ENCODE assay signal across 11 mouse cellular contexts in genomic region chr2:161004338-161004737, GRCm38 (mm10).
DNase-seq lines count a peak whose midpoint lies in the region; ATAC-seq and TF ChIP-seq lines count a peak whose summit lies in the region.
"Had no signal": no experiment of that assay in that cellular context is flagged by ENCODE, and none has a peak within 500 bp of the region (broad histone marks: within the 10 kb centered on the region; RNA-seq: fewer than 3 reads in every experiment).

No protein-coding gene starts in this region.

- TF ChIP-seq EP300 in liver, embryonic 14.5 days (IDR thresholded peaks at IDR 0.05; ENCODE audit: low read depth), result no peak

- peaks cover 13% of the 10 kb centered on the region for H3K4me1 ChIP-seq in heart, embryonic 12.5 days (replicated peaks)
- H3K4me1 ChIP-seq in liver, embryonic 14.5 days (replicated peaks; ENCODE audit: control insufficient read depth in 2 of 2, insufficient read depth in 2 of 2, low read length in 1 of 2), result peaks cover 0 to 9% of the 10 kb centered on the region in 2 experiments; a peak in 2 of 4 replicates

- no peak for DNase-seq in frontal cortex, postnatal 36 days (ENCODE audit: low spot score in 2 of 2)
- peak in 2 of 3 experiments; percentile 2 to 9 for DNase-seq in liver, embryonic 14.5 days (ENCODE audit: low read depth in 3 of 3, low spot score in 3 of 3)
- DNase-seq in cerebellum, postnatal 36 days, result no peak
- DNase-seq in thymus, postnatal 0 days (ENCODE audit: low spot score), result no peak
- DNase-seq in embryo, embryonic 10 days (ENCODE audit: low spot score), result no peak
- DNase-seq: adrenal gland, postnatal 25 days; cerebellum, adult 9-10 months had no signal

- ATAC-seq in frontal cortex, adult (ENCODE audit: low TSS enrichment), result peak; percentile 41; the same call in 1 of the 2 replicates
- ATAC-seq in heart, embryonic 12.5 days (ENCODE audit: insufficient number of reproducible peaks, low FRiP score), result peak; percentile 80
- ATAC-seq in liver, embryonic 14.5 days (ENCODE audit: insufficient read depth), result peak; percentile 81
- ATAC-seq in megakaryocyte progenitor cell, adult 5-6 weeks (replicated peaks; ENCODE audit: poor library complexity), result peak; percentile 95
- ATAC-seq: midbrain, embryonic 16.5 days had no signal

- H3K4me2 ChIP-seq in heart, embryonic 12.5 days, result no peak overlapping the region
- no peak overlapping the region for H3K4me2 ChIP-seq in liver, embryonic 14.5 days (ENCODE audit: low read depth)

- H3K27ac ChIP-seq in heart, embryonic 12.5 days (ENCODE audit: poor library complexity, severe bottlenecking), result no peak overlapping the region
- H3K27ac ChIP-seq in liver, embryonic 14.5 days, result no peak overlapping the region

- H3K9me3 ChIP-seq in heart, embryonic 12.5 days (replicated peaks), result no peaks in the 10 kb centered on the region
- no peaks in the 10 kb centered on the region for H3K9me3 ChIP-seq in liver, embryonic 14.5 days (ENCODE audit: control insufficient read depth, low read length)

- H3K36me3 ChIP-seq in heart, embryonic 12.5 days, result peaks cover 32% of the 10 kb centered on the region
- H3K36me3 ChIP-seq in liver, embryonic 14.5 days (replicated peaks; ENCODE audit: control insufficient read depth, insufficient read depth, low read depth), result no peaks in the 10 kb centered on the region; the same call in 1 of the 2 replicates

- no peak overlapping the region for H3K9ac ChIP-seq in heart, embryonic 12.5 days
- H3K9ac ChIP-seq in liver, embryonic 14.5 days (replicated peaks), result no peak overlapping the region

- TF ChIP-seq CTCF in liver, embryonic 14.5 days (IDR thresholded peaks at IDR 0.05; ENCODE audit: low read depth), result no peak

- H3K27me3 ChIP-seq in heart, embryonic 12.5 days (replicated peaks), result no peaks in the 10 kb centered on the region
- H3K27me3 ChIP-seq in liver, embryonic 14.5 days (ENCODE audit: control insufficient read depth, insufficient read depth, low read length), result no peaks in the 10 kb centered on the region

- no peak overlapping the region for H3K4me3 ChIP-seq in heart, embryonic 12.5 days
- no peak overlapping the region for H3K4me3 ChIP-seq in liver, embryonic 14.5 days (ENCODE audit: insufficient read depth in 1 of 2, low read depth in 2 of 2, low read length in 2 of 2)

- 45% methylated on average over 3 of the region's 3 CpGs for WGBS in heart, embryonic 12.5 days
- WGBS in liver, embryonic 14.5 days (ENCODE audit: insufficient replicate concordance), result 46% methylated on average over 3 of the region's 3 CpGs

Comparison
In these comparisons a context has a peak if more than half of its experiments do, and no peak if none do; other contexts are left out.
1. ATAC-seq: peak in every context shown above with its lines; median percentile 95 in megakaryocyte progenitor cell, adult 5-6 weeks; 81 in liver, embryonic 14.5 days; 80 in heart, embryonic 12.5 days; 41 in frontal cortex, adult.
2. DNase-seq: peak in liver, embryonic 14.5 days (2 of 3); none in frontal cortex, postnatal 36 days (0 of 2), cerebellum, postnatal 36 days (0 of 2), thymus, postnatal 0 days (single experiment) and embryo, embryonic 10 days (single experiment).